Mouse (Mus musculus) erythroblast, embryonic 14.5 days (primary cell): ENCODE measurements around the gene Tnk2.

ENCODE experiments used
- GATA1 ChIP-seq: IDR thresholded peaks from 2 replicates; pipeline ENCODE4 v1.6.1; 2012; ENCODE audit warnings: low read length, inconsistent platforms, mixed read lengths
- TAL1 ChIP-seq: IDR thresholded peaks from 3 replicates; pipeline ENCODE4 v1.6.1; 2012; ENCODE audit warnings: low read length, inconsistent platforms, mixed read lengths

GRCm38 (mm10) chr16:32723163-32723562, 79.5 kb downstream of the Tnk2 start:
- TF ChIP-seq GATA1, result no peak
- no peak for TF ChIP-seq TAL1
